Mouse (Mus musculus): ENCODE data around the gene Hemgn. TPM values are rescaled to one million over a fixed set of nuclear protein-coding genes. Genes with fewer than 3 reads are reported as not detected.

The Hemgn gene
- polyA plus RNA-seq, 1 experiment from 2014 or later = 1.8 TPM

Other genes with a start within 250 kb of the Hemgn start
- 14.5 and 15.2 TPM in 2 replicates for gene Xpa, start 217.2 kb downstream of the Hemgn start, polyA plus RNA-seq (2015; fragmentation: Nextera tagmentation; extraction: Ambion mirVana)
- not detected in 2 replicates for gene Foxe1, start 69.9 kb downstream of the Hemgn start, polyA plus RNA-seq (2015; fragmentation: Nextera tagmentation; extraction: Ambion mirVana)
- gene Trmo, start 24.1 kb downstream of the Hemgn start, polyA plus RNA-seq (2015; fragmentation: Nextera tagmentation; extraction: Ambion mirVana) = 8.6 and 11.1 TPM in 2 replicates
- gene Anp32b, start 37.4 kb upstream of the Hemgn start, polyA plus RNA-seq (2015; fragmentation: Nextera tagmentation; extraction: Ambion mirVana) = 149 and 156 TPM in 2 replicates
- 52.1 and 62.3 TPM in 2 replicates for gene Nans, start 75.7 kb upstream of the Hemgn start, polyA plus RNA-seq (2015; fragmentation: Nextera tagmentation; extraction: Ambion mirVana)
- gene Trim14, start 122.6 kb upstream of the Hemgn start, polyA plus RNA-seq (2015; fragmentation: Nextera tagmentation; extraction: Ambion mirVana) = 1.9 and 4.7 TPM in 2 replicates
- 3.6 and 7.1 TPM in 2 replicates for gene Coro2a, start 188.7 kb upstream of the Hemgn start, polyA plus RNA-seq (2015; fragmentation: Nextera tagmentation; extraction: Ambion mirVana)
- gene Tbc1d2, start 236.7 kb upstream of the Hemgn start, polyA plus RNA-seq (2015; fragmentation: Nextera tagmentation; extraction: Ambion mirVana) = 0.80 and 1.1 TPM in 2 replicates